Mouse (Mus musculus) stomach, embryonic 14.5 days (tissue): ENCODE data around the gene Herc2. TPM values are rescaled to one million over a fixed set of nuclear protein-coding genes. Genes with fewer than 3 reads are reported as not detected.

Experiments used
- ATAC-seq: fragments of 200-750 bp; cut with Nextera tagmentation; 2 replicates; pipeline ENCODE4 v1.8.0; 2017; ENCODE audit warnings: low read depth, moderate TSS enrichment; ENCODE audit not compliant: insufficient number of reproducible peaks, insufficient read depth, low FRiP score
- H3K27ac ChIP-seq: fragments of 300-500 bp; sonication (generic); 2 replicates; pipeline ENCODE4 v1.5.1; 2014; ENCODE audit warnings: mild to moderate bottlenecking, low read length, moderate library complexity, mixed read lengths
- H3K27me3 ChIP-seq: fragments of 300-500 bp; sonication (generic); 2 replicates; pipeline ENCODE4 v1.6.1; 2014; ENCODE audit warnings: low read length, control low read depth, mixed read lengths; ENCODE audit not compliant: control insufficient read depth, insufficient read depth
- H3K36me3 ChIP-seq: fragments of 300-500 bp; sonication (generic); 2 replicates; pipeline ENCODE4 v1.6.1; 2014; ENCODE audit warnings: mild to moderate bottlenecking, control low read depth, low read length, moderate library complexity, mixed read lengths; ENCODE audit not compliant: control insufficient read depth, insufficient read depth
- H3K4me1 ChIP-seq: fragments of 300-500 bp; sonication (generic); 2 replicates; pipeline ENCODE4 v1.6.1; 2014; ENCODE audit warnings: low read length, control low read depth, mixed read lengths; ENCODE audit not compliant: control insufficient read depth, insufficient read depth
- H3K4me2 ChIP-seq: fragments of 300-500 bp; sonication (generic); replicated peaks from 2 replicates; pipeline ENCODE4 v1.6.1; 2014; ENCODE audit warnings: low read depth, low read length, control low read depth
- H3K4me3 ChIP-seq: fragments of 300-500 bp; sonication (generic); 2 replicates; pipeline ENCODE4 v1.5.1; 2014; ENCODE audit warnings: low read depth, low read length, control low read depth
- H3K9ac ChIP-seq: fragments of 300-500 bp; sonication (generic); replicated peaks from 2 replicates; pipeline ENCODE4 v1.6.1; 2014; ENCODE audit warnings: low read depth, mild to moderate bottlenecking, control low read depth, low read length, moderate library complexity, mixed read lengths
- H3K9me3 ChIP-seq: fragments of 300-500 bp; sonication (generic); 2 replicates; pipeline ENCODE4 v1.6.1; 2016; ENCODE audit warnings: low read depth, low read length, control low read depth; ENCODE audit not compliant: control insufficient read depth
- WGBS: fragments of 180-500 bp; shearing (Covaris S2); extraction: QIAGEN DNeasy Blood & Tissue Kit; methylation state at CpG from one replicate; pipeline ENCODE4 v1.1.7; 2014; 5-methylcytosine and 5-hydroxymethylcytosine counted together
- polyA plus RNA-seq: library from polyadenylated mRNA; unstranded; fragments of >200 nt; fragmentation: Nextera tagmentation; extraction: Ambion mirVana; gene quantifications from 2 replicates; pipeline ENCODE4 v1.2.1, GENCODE M21; 2014

Gene Herc2
- polyA plus RNA-seq, 1 experiment from 2014 or later = 35.0 TPM

DNA sequence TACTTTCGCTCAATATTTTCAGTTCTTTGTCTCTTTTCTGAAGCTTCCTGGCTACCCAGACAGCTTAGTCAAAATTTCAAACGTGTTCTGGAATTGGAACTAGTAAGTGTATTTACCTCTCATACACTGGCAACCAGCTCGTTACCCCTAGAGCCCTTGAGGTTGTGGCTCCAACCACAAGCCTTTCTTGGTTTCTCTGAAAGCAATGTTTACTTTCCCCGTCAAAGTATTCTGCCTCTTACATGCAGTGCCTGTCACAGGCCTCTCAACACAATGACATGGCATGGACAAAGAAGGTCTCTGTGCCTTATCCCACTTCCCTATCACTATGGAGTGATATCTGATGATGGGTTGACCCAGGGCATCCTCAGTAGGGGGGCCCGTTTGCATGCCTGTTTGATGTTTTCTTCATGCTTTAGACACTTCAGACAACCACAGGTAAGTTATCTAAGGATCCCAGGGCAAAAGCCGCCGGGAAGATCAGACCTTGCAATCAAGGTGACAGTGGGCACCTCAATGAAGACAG lies 31.5 kb upstream of the Herc2 start:
- Histone ChIP-seq H3K4me3 (peak overlapping the region; percentile 76), H3K4me2 (peak overlapping the region; percentile 65), H3K36me3 (no peaks in the 10 kb centered on the region), H3K9me3 (no peaks in the 10 kb centered on the region), H3K27ac (no peak overlapping the region), H3K4me1 (0 out of 2 replicates have a peak, but pooled peaks cover 8% of the 10 kb centered on the region), H3K27me3 (no peaks in the 10 kb centered on the region), H3K9ac (peak overlapping the region; percentile 73; the same call in 1 of the 2 replicates)
- 35% methylated on average over 7 of the region's 7 CpGs for WGBS
- no peak for ATAC-seq

DNA sequence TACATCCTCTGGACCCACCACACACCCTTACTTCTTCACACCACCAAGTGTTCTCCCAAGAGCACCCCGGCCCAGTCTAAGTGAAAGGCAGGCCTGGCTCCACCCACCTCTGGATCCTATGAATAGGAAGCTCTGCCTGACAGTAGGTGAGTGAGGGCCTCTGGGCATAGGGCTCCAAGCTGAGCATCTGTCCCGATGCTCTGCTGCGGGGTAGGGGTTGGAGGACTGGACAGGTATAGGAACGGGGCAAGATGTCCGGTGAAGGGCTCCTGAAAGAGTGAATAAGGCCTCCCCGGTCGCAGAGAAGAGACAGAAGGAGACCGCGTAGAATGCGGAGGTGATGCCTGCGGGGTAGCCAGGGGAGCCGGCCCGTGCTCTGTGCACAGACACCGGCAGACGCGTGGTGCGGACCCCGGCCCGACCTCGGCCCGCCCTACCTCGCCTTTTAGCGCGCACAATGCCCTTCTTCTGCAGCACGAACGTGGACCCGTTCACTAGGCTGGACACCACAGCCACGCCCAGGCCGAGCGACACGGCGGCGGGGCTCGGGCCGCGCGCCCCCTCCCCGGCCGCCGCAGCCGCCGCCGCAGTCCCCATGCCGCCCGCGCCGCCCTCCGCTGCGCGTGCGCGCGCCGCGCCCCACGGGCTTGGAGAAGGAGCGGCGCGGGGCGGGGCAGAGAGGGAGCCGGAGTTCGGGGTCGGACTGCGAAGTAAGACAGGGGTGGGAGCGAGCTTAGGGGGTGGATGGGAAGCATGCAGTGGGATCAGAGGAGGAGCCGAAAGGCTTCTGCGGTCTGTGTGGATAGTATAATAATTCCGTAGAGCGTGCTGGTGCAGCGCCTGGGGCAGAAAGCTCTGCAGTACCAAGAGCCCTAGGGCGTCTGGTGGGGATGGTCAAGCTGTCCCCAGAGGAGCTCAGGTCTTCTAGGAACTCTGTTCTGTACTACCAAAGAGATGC lies 30.7 kb upstream of the Herc2 start:
- WGBS = under 1% methylated on average over 59 of the region's 71 CpGs
- 0 out of 2 replicates have a peak, but pooled peaks cover 8% of the 10 kb centered on the region for H3K4me1 ChIP-seq
- H3K27ac ChIP-seq = peak overlapping the region; percentile 48; the same call in 1 of the 2 replicates
- peak; percentile 93 for ATAC-seq
- H3K9ac ChIP-seq = peak overlapping the region; percentile 73
- peak overlapping the region; percentile 76 for H3K4me3 ChIP-seq
- peak overlapping the region; percentile 65 for H3K4me2 ChIP-seq
- no peaks in the 10 kb centered on the region for H3K27me3 ChIP-seq
- H3K9me3 ChIP-seq = no peaks in the 10 kb centered on the region
- no peaks in the 10 kb centered on the region for H3K36me3 ChIP-seq

- Histone ChIP-seq H3K27me3 (no peaks in the 10 kb centered on the region), H3K36me3 (no peaks in the 10 kb centered on the region), H3K9me3 (no peaks in the 10 kb centered on the region), H3K4me2 (peak within 1 kb of the TSS; percentile 65), H3K9ac (peak within 1 kb of the TSS; percentile 73), H3K4me1 (0 out of 2 replicates have a peak, but pooled peaks cover 8% of the 10 kb centered on the region), H3K4me3 (peak within 1 kb of the TSS; percentile 76), H3K27ac (peak within 1 kb of the TSS; percentile 48; the same call in 1 of the 2 replicates)
- no peak for ATAC-seq
- 44% methylated on average over 3 of the region's 3 CpGs for WGBS
Measured at GRCm38 (mm10) chr7:56019930-56020253, 30.1 kb upstream of the Herc2 start, which contains the start of gene Nipa1. Gene Nipa1 (minus strand): TSS chr7:56019954.

GRCm38 (mm10) chr7:56023586-56023985 lies 26.4 kb upstream of the Herc2 start:
- Histone ChIP-seq H3K4me3 (no peak overlapping the region), H3K4me1 (0 out of 2 replicates have a peak, but pooled peaks cover 2% of the 10 kb centered on the region), H3K27me3 (no peaks in the 10 kb centered on the region), H3K9ac (no peak overlapping the region), H3K4me2 (no peak overlapping the region), H3K9me3 (no peaks in the 10 kb centered on the region), H3K27ac (no peak overlapping the region), H3K36me3 (no peaks in the 10 kb centered on the region)
- WGBS = 84% methylated on average over 3 of the region's 3 CpGs
- no peak for ATAC-seq

- no peaks in the 10 kb centered on the region for H3K9me3 ChIP-seq
- no peaks in the 10 kb centered on the region for H3K4me1 ChIP-seq
- no peaks in the 10 kb centered on the region for H3K36me3 ChIP-seq
- H3K4me3 ChIP-seq = no peak overlapping the region
- no peak for ATAC-seq
- no peak overlapping the region for H3K9ac ChIP-seq
- no peak overlapping the region for H3K27ac ChIP-seq
- WGBS = 15% methylated on average over 5 of the region's 5 CpGs
- no peaks in the 10 kb centered on the region for H3K27me3 ChIP-seq
- no peak overlapping the region for H3K4me2 ChIP-seq
Measured at GRCm38 (mm10) chr7:56042353-56042752, 7.6 kb upstream of the Herc2 start.

GRCm38 (mm10) chr7:56043577-56044266 lies 6.3 kb upstream of the Herc2 start:
- 65% methylated on average over 4 of the region's 4 CpGs for WGBS
- Histone ChIP-seq H3K36me3 (no peaks in the 10 kb centered on the region), H3K4me2 (no peak overlapping the region), H3K27me3 (no peaks in the 10 kb centered on the region), H3K4me1 (no peaks in the 10 kb centered on the region), H3K9me3 (no peaks in the 10 kb centered on the region), H3K9ac (no peak overlapping the region), H3K27ac (no peak overlapping the region), H3K4me3 (no peak overlapping the region)
- ATAC-seq = no peak

GRCm38 (mm10) chr7:56044267-56044629 lies 5.7 kb upstream of the Herc2 start:
- Histone ChIP-seq H3K9me3 (no peaks in the 10 kb centered on the region), H3K4me1 (no peaks in the 10 kb centered on the region), H3K27ac (no peak overlapping the region), H3K4me2 (no peak overlapping the region), H3K36me3 (no peaks in the 10 kb centered on the region), H3K4me3 (no peak overlapping the region), H3K9ac (no peak overlapping the region), H3K27me3 (no peaks in the 10 kb centered on the region)
- 77% methylated on average over 3 of the region's 3 CpGs for WGBS
- ATAC-seq = no peak

DNA sequence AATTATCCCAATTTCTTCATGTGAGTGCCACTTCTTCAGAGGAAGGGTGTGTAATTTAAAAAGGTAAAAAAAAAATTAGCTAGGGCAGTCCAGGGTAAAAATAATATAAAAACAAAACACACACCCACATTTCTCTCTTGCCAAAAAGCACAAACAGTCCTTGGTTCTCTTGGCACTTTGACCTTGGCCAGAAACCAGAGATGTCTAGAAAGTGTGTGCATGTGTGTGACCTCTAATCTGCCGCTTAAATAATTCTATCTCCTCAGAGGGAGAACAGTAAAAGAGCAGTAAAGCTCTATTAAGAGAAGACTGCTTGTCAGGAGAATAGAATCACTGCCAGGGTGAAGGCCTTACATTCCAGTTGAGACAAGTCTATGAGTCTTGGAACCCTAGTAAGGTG lies 2.8 kb upstream of the Herc2 start:
- no peaks in the 10 kb centered on the region for H3K27me3 ChIP-seq
- peaks cover 8% of the 10 kb centered on the region; the same call in 1 of the 2 replicates for H3K4me1 ChIP-seq
- H3K4me2 ChIP-seq = no peak overlapping the region
- ATAC-seq = no peak
- H3K9ac ChIP-seq = no peak overlapping the region
- no peaks in the 10 kb centered on the region for H3K36me3 ChIP-seq
- WGBS = 64% methylated on average over 1 of the region's 1 CpGs
- H3K4me3 ChIP-seq = no peak overlapping the region
- H3K27ac ChIP-seq = no peak overlapping the region
- no peaks in the 10 kb centered on the region for H3K9me3 ChIP-seq
